Mouse (Mus musculus) heart, adult 8-10 months (tissue): ENCODE data around the gene Dmap1. TPM values are rescaled to one million over a fixed set of nuclear protein-coding genes. Genes with fewer than 3 reads are reported as not detected.

Experiments
- DNase-seq: peaks from one replicate; pipeline ENCODE4 v3.0.0; 2022; ENCODE audit warnings: low spot score
- total RNA-seq, 4 experiments: library from RNA; stranded (reverse); gene quantifications; 2 replicates each; pipeline ENCODE4 v1.2.4; 2022

The Dmap1 gene
- 10 to 100 TPM; 15.9 to 23.7 (median 20.9) TPM for total RNA-seq

- peak; percentile 76 for DNase-seq
Measured at GRCm38 (mm10) chr4:117681931-117682461, at the start of gene Dmap1. Gene Dmap1, minus strand, starts transcription at chr4:117682273.

- DNase-seq = no peak
Measured at GRCm38 (mm10) chr4:117724112-117724511, 42.0 kb upstream of the Dmap1 start, which contains the start of gene Gm12845. Gene Gm12845, plus strand, starts transcription at chr4:117724412.

GRCm38 (mm10) chr4:117713303-117714098, 31.4 kb upstream of the Dmap1 start:
- DNase-seq = no peak

GRCm38 (mm10) chr4:117712314-117712713, 30.2 kb upstream of the Dmap1 start:
- DNase-seq = no peak

GRCm38 (mm10) chr4:117708780-117709550, 26.9 kb upstream of the Dmap1 start:
- DNase-seq = no peak

GRCm38 (mm10) chr4:117705361-117705760, 23.3 kb upstream of the Dmap1 start:
- DNase-seq = peak; percentile 26

GRCm38 (mm10) chr4:117686354-117686753, 4.3 kb upstream of the Dmap1 start:
- no peak for DNase-seq

GRCm38 (mm10) chr4:117683048-117683768, 1.1 kb upstream of the Dmap1 start:
- no peak for DNase-seq

- no peak for DNase-seq
Measured at GRCm38 (mm10) chr4:117682463-117682862, 390 bp upstream of the Dmap1 start.

- DNase-seq = no peak
Measured at GRCm38 (mm10) chr4:117680963-117681362, 1.1 kb downstream of the Dmap1 start.

GRCm38 (mm10) chr4:117676903-117677302, 5.2 kb downstream of the Dmap1 start:
- peak; percentile 70 for DNase-seq

- DNase-seq = no peak
Measured at GRCm38 (mm10) chr4:117673901-117674300, 8.2 kb downstream of the Dmap1 start.

- DNase-seq = no peak
Measured at GRCm38 (mm10) chr4:117672042-117672441, 10.0 kb downstream of the Dmap1 start.

GRCm38 (mm10) chr4:117669874-117670273, 12.2 kb downstream of the Dmap1 start:
- no peak for DNase-seq

- DNase-seq = no peak
Measured at GRCm38 (mm10) chr4:117666054-117666453, 16.0 kb downstream of the Dmap1 start.

GRCm38 (mm10) chr4:117665531-117665930, 16.5 kb downstream of the Dmap1 start:
- no peak for DNase-seq

GRCm38 (mm10) chr4:117664411-117665137, 17.5 kb downstream of the Dmap1 start:
- no peak for DNase-seq

GRCm38 (mm10) chr4:117660001-117660400, 22.1 kb downstream of the Dmap1 start:
- no peak for DNase-seq

GRCm38 (mm10) chr4:117658582-117659444, 23.3 kb downstream of the Dmap1 start:
- DNase-seq = no peak

- DNase-seq = no peak
Measured at GRCm38 (mm10) chr4:117657646-117658045, 24.4 kb downstream of the Dmap1 start.
